Mouse (Mus musculus) kidney, postnatal 0 days (tissue): ENCODE measurements around the gene Ifi47. TPM values are rescaled to one million over a fixed set of nuclear protein-coding genes. Genes with fewer than 3 reads are reported as not detected.

Source experiments
- ATAC-seq: fragments of 200-750 bp; cut with Nextera tagmentation; replicated peaks from 2 replicates; pipeline ENCODE4 v1.8.0; 2017; ENCODE audit warnings: low read depth, moderate number of reproducible peaks, moderate TSS enrichment, moderate library complexity; ENCODE audit not compliant: low FRiP score
- DNase-seq: peaks from one replicate; pipeline ENCODE4 v3.0.0-alpha.2; 2016; ENCODE audit warnings: low spot score
- H3K27ac ChIP-seq: fragments of 300-500 bp; sonication (generic); 2 replicates; pipeline ENCODE4 v1.5.1; 2014; ENCODE audit warnings: mild to moderate bottlenecking
- H3K27me3 ChIP-seq: fragments of 300-500 bp; sonication (generic); 2 replicates; pipeline ENCODE4 v1.6.1; 2014; ENCODE audit warnings: low read length, mixed read lengths; ENCODE audit not compliant: insufficient read depth
- H3K36me3 ChIP-seq: fragments of 300-500 bp; sonication (generic); 2 replicates; pipeline ENCODE4 v1.6.1; 2014; ENCODE audit warnings: low read length, mixed read lengths; ENCODE audit not compliant: insufficient read depth
- H3K4me1 ChIP-seq: fragments of 300-500 bp; sonication (generic); replicated peaks from 2 replicates; pipeline ENCODE4 v1.6.1; 2014; ENCODE audit warnings: antibody characterized with exemption, low read length, mixed read lengths; ENCODE audit not compliant: insufficient read depth
- H3K4me2 ChIP-seq: fragments of 300-500 bp; sonication (generic); 2 replicates; pipeline ENCODE4 v1.6.1; 2014; ENCODE audit warnings: mild to moderate bottlenecking, low read length, moderate library complexity, mixed read lengths
- H3K4me3 ChIP-seq: fragments of 300-500 bp; sonication (generic); replicated peaks from 2 replicates; pipeline ENCODE4 v1.5.1; 2014; ENCODE audit warnings: low read depth, low read length
- H3K9ac ChIP-seq: fragments of 300-500 bp; sonication (generic); 2 replicates; pipeline ENCODE4 v1.6.1; 2014; ENCODE audit warnings: low read depth, low read length
- H3K9me3 ChIP-seq: fragments of 300-500 bp; sonication (generic); replicated peaks from 2 replicates; pipeline ENCODE4 v1.6.1; 2016; ENCODE audit warnings: low read length, inconsistent platforms, mixed read lengths
- CTCF ChIP-seq: IDR thresholded peaks from 2 replicates; pipeline ENCODE4 v1.5.1; 2016; ENCODE audit warnings: antibody characterized with exemption, low read depth, mild to moderate bottlenecking, moderate library complexity
- WGBS: fragments of 180-500 bp; shearing (Covaris S2); extraction: QIAGEN DNeasy Blood & Tissue Kit; methylation state at CpG from one replicate; pipeline ENCODE4 v1.1.7; 2014; 5-methylcytosine and 5-hydroxymethylcytosine counted together
- polyA plus RNA-seq: library from polyadenylated mRNA; unstranded; fragments of >200 nt; fragmentation: Nextera tagmentation; extraction: Ambion mirVana; gene quantifications from 2 replicates; pipeline ENCODE4 v1.2.1, GENCODE M21; 2015

Gene Ifi47
- polyA plus RNA-seq, 1 experiment from 2014 or later = 6.2 TPM

DNA sequence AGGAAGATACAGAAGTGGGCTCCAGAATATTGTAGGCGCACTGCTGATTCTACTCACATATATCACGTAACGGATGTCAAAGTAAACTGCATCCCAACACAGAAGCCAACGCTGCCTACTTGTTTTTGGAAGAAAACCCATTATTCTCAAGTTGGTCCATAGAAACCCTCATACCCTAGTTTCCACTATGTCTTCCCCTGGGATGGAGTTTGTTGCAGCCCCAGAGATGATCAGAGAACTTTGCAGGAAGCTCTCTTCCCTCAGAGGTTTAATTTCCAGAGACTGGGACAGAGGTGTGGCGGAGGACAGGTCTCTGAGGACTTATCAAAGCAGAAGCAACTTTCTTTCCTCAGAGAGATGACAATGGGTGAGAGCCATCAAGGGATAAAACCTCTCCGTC, 65.6 kb downstream of the Ifi47 start, which contains the start of gene Olfr1395:
Olfr1395 (plus strand) TSS at position 301 of the 400 bp plus-strand sequence.
- no peak within 1 kb of the TSS for H3K9ac ChIP-seq
- no peaks in the 10 kb centered on the region; the same call in 1 of the 2 replicates for H3K27me3 ChIP-seq
- H3K4me1 ChIP-seq = 0 out of 2 replicates have a peak, but pooled peaks cover 5% of the 10 kb centered on the region
- 91% methylated on average over 6 of the region's 6 CpGs for WGBS
- ATAC-seq (no peak), DNase-seq (no peak)
- no peaks in the 10 kb centered on the region for H3K9me3 ChIP-seq
- no peak within 1 kb of the TSS for H3K27ac ChIP-seq
- H3K4me3 ChIP-seq = no peak within 1 kb of the TSS
- no peaks in the 10 kb centered on the region for H3K36me3 ChIP-seq
- no peak for TF ChIP-seq CTCF
- no peak within 1 kb of the TSS for H3K4me2 ChIP-seq

Other genes with a start within 250 kb of the Ifi47 start
- gene Gm12184, start 249.9 kb upstream of the Ifi47 start, polyA plus RNA-seq = 4.4 and 10.3 TPM in 2 replicates
- 32.0 and 33.2 TPM in 2 replicates for gene Irgm1, start 204.9 kb upstream of the Ifi47 start, polyA plus RNA-seq
- 0.24 and 0.43 TPM in 2 replicates for gene Gm5431, start 174.4 kb upstream of the Ifi47 start, polyA plus RNA-seq
- 5.0 and 5.7 TPM in 2 replicates for gene Psme2b, start 130.4 kb upstream of the Ifi47 start, polyA plus RNA-seq
- 0.09 TPM in 2 replicates for gene Olfr56, start 97.7 kb upstream of the Ifi47 start, polyA plus RNA-seq
- gene 9930111J21Rik1, start 97.2 kb upstream of the Ifi47 start, polyA plus RNA-seq = 0.50 and 0.92 TPM in 2 replicates
- not detected in 2 replicates for gene Gm12185, start 84.4 kb upstream of the Ifi47 start, polyA plus RNA-seq
- gene Tgtp1, start 82.4 kb upstream of the Ifi47 start, polyA plus RNA-seq = 4.9 and 5.5 TPM in 2 replicates
- 0.68 TPM in 2 replicates for gene 9930111J21Rik2, start 25.3 kb upstream of the Ifi47 start, polyA plus RNA-seq
- gene Tgtp2, start 12.4 kb upstream of the Ifi47 start, polyA plus RNA-seq = 1.6 and 2.2 TPM in 2 replicates
- gene Olfr1396, start 38.3 kb downstream of the Ifi47 start, polyA plus RNA-seq = 0.05 TPM in 1 of 2 replicates, not detected in the other
- not detected in 2 replicates for gene Olfr1395, start 65.7 kb downstream of the Ifi47 start, polyA plus RNA-seq
- gene Olfr1394, start 77.8 kb downstream of the Ifi47 start, polyA plus RNA-seq = not detected in 2 replicates
- 2.2 and 2.5 TPM in 2 replicates for gene Btnl9, start 110.6 kb downstream of the Ifi47 start, polyA plus RNA-seq
- 29.4 and 29.8 TPM in 2 replicates for gene Zfp62, start 126.7 kb downstream of the Ifi47 start, polyA plus RNA-seq
- gene Mgat1, start 167.6 kb downstream of the Ifi47 start, polyA plus RNA-seq = 75.2 and 82.7 TPM in 2 replicates
- gene Olfr1393, start 201.7 kb downstream of the Ifi47 start, polyA plus RNA-seq = 0.13 and 0.14 TPM in 2 replicates
- gene Olfr1392, start 208.7 kb downstream of the Ifi47 start, polyA plus RNA-seq = 0.06 and 0.07 TPM in 2 replicates
- gene Olfr10, start 228.2 kb downstream of the Ifi47 start, polyA plus RNA-seq = not detected in 2 replicates
- not detected in 2 replicates for gene Olfr1391, start 246.2 kb downstream of the Ifi47 start, polyA plus RNA-seq